Mouse (Mus musculus): Measurements from ENCODE around the gene Unc13d.

- TF ChIP-seq CTCF (IDR thresholded peaks at IDR 0.05; ENCODE audit: extremely low read depth, insufficient read length, insufficient replicate concordance, low read depth, low read length) (no peak), POLR2A (IDR thresholded peaks at IDR 0.05; ENCODE audit: low read depth, low read length) (no peak)
Observed at GRCm38 (mm10) chr11:116100839-116101238, 23.1 kb upstream of the Unc13d start.
